Mouse (Mus musculus) stomach, embryonic 16.5 days (tissue): ENCODE data around the gene Cd7. TPM values are rescaled to one million over a fixed set of nuclear protein-coding genes. Genes with fewer than 3 reads are reported as not detected.
"Not testable (repeated sequence)": the region's sequence is repeated elsewhere in the genome, so short reads cannot be mapped to it uniquely, and the experiment has no call there.

Experiments
- ATAC-seq: fragments of 200-750 bp; cut with Nextera tagmentation; 2 replicates; pipeline ENCODE4 v1.8.0; 2017; ENCODE audit warnings: moderate number of reproducible peaks, moderate TSS enrichment; ENCODE audit not compliant: insufficient read depth, low FRiP score
- H3K27ac ChIP-seq: fragments of 300-500 bp; sonication (generic); 2 replicates; pipeline ENCODE4 v1.5.1; 2014; ENCODE audit warnings: low read length
- H3K27me3 ChIP-seq: fragments of 300-500 bp; sonication (generic); 2 replicates; pipeline ENCODE4 v1.6.1; 2014; ENCODE audit warnings: low read length, control low read depth, mixed read lengths; ENCODE audit not compliant: control insufficient read depth, insufficient read depth
- H3K36me3 ChIP-seq: fragments of 300-500 bp; sonication (generic); 2 replicates; pipeline ENCODE4 v1.6.1; 2014; ENCODE audit warnings: low read length; ENCODE audit not compliant: control insufficient read depth, insufficient read depth
- H3K4me1 ChIP-seq: fragments of 300-500 bp; sonication (generic); 2 replicates; pipeline ENCODE4 v1.6.1; 2014; ENCODE audit warnings: low read length, control low read depth, mixed read lengths; ENCODE audit not compliant: control insufficient read depth, insufficient read depth
- H3K4me2 ChIP-seq: fragments of 300-500 bp; sonication (generic); 2 replicates; pipeline ENCODE4 v1.6.1; 2014; ENCODE audit warnings: low read depth, low read length, mixed read lengths
- H3K4me3 ChIP-seq: fragments of 300-500 bp; sonication (generic); replicated peaks from 2 replicates; pipeline ENCODE4 v1.5.1; 2014; ENCODE audit warnings: mild to moderate bottlenecking, low read length
- H3K9ac ChIP-seq: fragments of 300-500 bp; sonication (generic); 2 replicates; pipeline ENCODE4 v1.6.1; 2014; ENCODE audit warnings: low read length
- H3K9me3 ChIP-seq: fragments of 300-500 bp; sonication (generic); replicated peaks from 2 replicates; pipeline ENCODE4 v1.6.1; 2016; ENCODE audit warnings: low read length, control low read depth; ENCODE audit not compliant: control insufficient read depth
- WGBS: fragments of 180-500 bp; shearing (Covaris S2); extraction: QIAGEN DNeasy Blood & Tissue Kit; methylation state at CpG from one replicate; pipeline ENCODE4 v1.1.7; 2014; 5-methylcytosine and 5-hydroxymethylcytosine counted together
- polyA plus RNA-seq: library from polyadenylated mRNA; unstranded; fragments of >200 nt; fragmentation: Nextera tagmentation; extraction: Ambion mirVana; gene quantifications from 2 replicates; pipeline ENCODE4 v1.2.1, GENCODE M21; 2015

Gene Cd7
- polyA plus RNA-seq, 1 experiment from 2014 or later, result 2.2 TPM

DNA sequence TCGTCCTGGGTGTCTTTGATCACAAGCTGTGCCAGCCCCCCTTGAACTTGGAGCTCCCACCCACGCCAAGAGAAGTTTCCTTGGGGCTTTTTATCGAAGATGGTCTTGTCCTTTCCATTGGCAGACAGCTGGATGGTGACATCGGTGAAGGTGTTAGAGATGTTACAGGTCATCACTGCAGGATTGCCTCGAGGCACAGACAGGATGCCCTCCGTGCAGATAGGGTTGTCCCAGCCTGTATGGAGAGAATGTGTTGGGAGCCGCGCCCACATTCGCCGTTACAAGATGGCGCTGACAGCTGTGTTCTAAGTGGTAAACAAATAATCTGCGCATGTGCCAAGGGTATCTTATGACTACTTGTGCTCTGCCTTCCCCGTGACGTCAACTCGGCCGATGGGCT, 30.4 kb upstream of the Cd7 start:
- H3K4me2 ChIP-seq, H3K4me1 ChIP-seq, H3K27ac ChIP-seq, H3K9me3 ChIP-seq, H3K4me3 ChIP-seq, ATAC-seq, H3K36me3 ChIP-seq, H3K27me3 ChIP-seq, H3K9ac ChIP-seq: not testable (repeated sequence)
- WGBS, result 94% methylated on average over 11 of the region's 16 CpGs

DNA sequence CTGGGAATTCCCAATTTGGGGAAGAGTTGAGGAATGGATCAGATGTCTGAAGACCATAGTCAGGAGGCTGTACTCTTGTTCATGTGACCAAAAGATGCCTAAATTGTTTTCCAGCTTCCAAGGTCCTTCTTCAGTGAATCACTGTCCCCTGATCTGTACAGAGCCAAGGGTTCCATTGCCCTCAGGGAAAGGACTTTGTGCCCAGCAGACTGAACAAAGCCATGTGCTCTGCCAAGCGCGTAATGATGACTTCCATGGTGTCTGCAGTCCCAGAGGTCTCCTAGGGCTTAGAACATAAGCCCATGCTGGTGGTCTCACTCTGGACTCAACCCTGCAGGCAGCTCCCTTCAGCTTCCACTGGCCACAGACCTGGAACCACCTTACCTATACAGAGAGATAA, 28.7 kb upstream of the Cd7 start:
- H3K4me3 ChIP-seq, result no peak overlapping the region
- H3K36me3 ChIP-seq, result no peaks in the 10 kb centered on the region
- H3K4me2 ChIP-seq, result no peak overlapping the region
- H3K27me3 ChIP-seq, result no peaks in the 10 kb centered on the region
- no peak overlapping the region for H3K9ac ChIP-seq
- 88% methylated on average over 2 of the region's 2 CpGs for WGBS
- no peak overlapping the region for H3K27ac ChIP-seq
- no peak for ATAC-seq
- H3K4me1 ChIP-seq, result no peaks in the 10 kb centered on the region
- no peaks in the 10 kb centered on the region for H3K9me3 ChIP-seq

DNA sequence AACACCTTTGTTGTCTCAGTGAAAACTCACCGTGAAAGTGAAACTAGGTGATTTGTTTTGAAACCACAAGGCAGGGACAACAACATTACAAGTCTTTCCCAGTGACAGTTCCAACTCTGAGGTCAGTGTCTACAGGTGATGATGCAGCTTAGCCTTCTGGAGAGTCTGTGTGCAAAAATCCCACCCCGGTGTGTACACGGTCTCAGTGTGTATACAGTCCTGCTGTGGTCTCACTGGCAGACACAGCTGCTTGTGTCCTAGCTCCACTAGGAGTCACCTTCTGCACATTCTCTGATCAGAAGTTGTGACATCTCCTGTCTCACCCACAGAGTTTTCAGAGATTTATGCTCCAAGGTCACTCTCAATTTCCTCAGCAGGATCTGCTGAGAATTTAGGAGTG, 25.0 kb upstream of the Cd7 start:
- Histone ChIP-seq H3K4me3 (no peak overlapping the region), H3K27me3 (no peaks in the 10 kb centered on the region), H3K9me3 (no peaks in the 10 kb centered on the region), H3K4me1 (peaks cover 9% of the 10 kb centered on the region), H3K4me2 (no peak overlapping the region), H3K9ac (no peak overlapping the region), H3K36me3 (no peaks in the 10 kb centered on the region), H3K27ac (no peak overlapping the region)
- 68% methylated on average over 3 of the region's 3 CpGs for WGBS
- ATAC-seq, result no peak

DNA sequence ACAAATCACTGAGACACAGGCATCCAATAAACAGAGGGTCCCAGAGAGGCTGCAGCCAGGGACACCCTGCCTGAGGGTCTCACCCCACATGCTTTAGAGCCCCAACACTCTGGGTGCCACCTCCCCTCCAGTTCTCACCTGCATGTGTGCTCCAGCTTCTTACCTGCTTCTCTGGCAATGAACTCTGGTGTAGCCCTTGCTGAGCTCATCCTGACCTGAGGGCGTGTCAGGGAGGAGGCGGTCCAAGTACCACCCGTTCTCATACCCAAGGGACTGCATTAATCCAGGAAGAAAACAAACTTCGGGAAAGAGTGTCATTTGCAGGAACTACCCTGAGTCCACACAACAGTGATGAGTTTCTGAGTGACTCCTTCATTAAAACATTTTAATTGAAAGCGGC, 24.2 kb upstream of the Cd7 start, which contains the start of gene Sectm1b:
TSS of gene Sectm1b (minus strand) at position 191 of the 400 bp plus-strand sequence.
- no peak within 1 kb of the TSS for H3K4me2 ChIP-seq
- no peak within 1 kb of the TSS for H3K27ac ChIP-seq
- WGBS, result 64% methylated on average over 5 of the region's 5 CpGs
- no peaks in the 10 kb centered on the region for H3K27me3 ChIP-seq
- H3K9ac ChIP-seq, result no peak within 1 kb of the TSS
- H3K36me3 ChIP-seq, result no peaks in the 10 kb centered on the region
- H3K4me3 ChIP-seq, result no peak within 1 kb of the TSS
- no peak for ATAC-seq
- H3K9me3 ChIP-seq, result no peaks in the 10 kb centered on the region
- peaks cover 9% of the 10 kb centered on the region for H3K4me1 ChIP-seq

DNA sequence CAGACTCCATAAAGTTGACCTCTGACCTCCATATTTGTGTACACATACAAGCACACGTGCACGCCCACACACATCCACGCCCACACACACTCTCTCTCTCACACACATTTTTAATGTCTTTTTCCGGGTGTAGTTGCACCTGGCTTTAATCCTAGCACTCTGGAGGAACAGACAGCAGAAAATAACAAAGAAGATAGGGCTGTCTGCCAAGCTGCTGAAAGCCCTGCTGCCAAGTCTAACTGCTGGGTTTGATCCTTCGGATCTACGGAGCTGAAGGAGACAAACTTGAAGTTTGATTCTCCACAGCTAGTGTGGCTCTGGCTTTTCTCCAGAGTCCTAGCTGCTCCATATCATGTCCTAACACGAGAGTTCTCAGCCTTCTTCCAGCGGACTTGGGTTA, 22.4 kb upstream of the Cd7 start:
- Histone ChIP-seq H3K9me3 (no peaks in the 10 kb centered on the region), H3K4me2 (no peak overlapping the region), H3K9ac (no peak overlapping the region), H3K27me3 (no peaks in the 10 kb centered on the region), H3K4me3 (no peak overlapping the region), H3K27ac (peak overlapping the region; percentile 41; the same call in 1 of the 2 replicates), H3K36me3 (no peaks in the 10 kb centered on the region), H3K4me1 (peaks cover 12% of the 10 kb centered on the region)
- 33% methylated on average over 8 of the region's 8 CpGs for WGBS
- ATAC-seq, result peak; percentile 65; the same call in 1 of the 2 replicates

DNA sequence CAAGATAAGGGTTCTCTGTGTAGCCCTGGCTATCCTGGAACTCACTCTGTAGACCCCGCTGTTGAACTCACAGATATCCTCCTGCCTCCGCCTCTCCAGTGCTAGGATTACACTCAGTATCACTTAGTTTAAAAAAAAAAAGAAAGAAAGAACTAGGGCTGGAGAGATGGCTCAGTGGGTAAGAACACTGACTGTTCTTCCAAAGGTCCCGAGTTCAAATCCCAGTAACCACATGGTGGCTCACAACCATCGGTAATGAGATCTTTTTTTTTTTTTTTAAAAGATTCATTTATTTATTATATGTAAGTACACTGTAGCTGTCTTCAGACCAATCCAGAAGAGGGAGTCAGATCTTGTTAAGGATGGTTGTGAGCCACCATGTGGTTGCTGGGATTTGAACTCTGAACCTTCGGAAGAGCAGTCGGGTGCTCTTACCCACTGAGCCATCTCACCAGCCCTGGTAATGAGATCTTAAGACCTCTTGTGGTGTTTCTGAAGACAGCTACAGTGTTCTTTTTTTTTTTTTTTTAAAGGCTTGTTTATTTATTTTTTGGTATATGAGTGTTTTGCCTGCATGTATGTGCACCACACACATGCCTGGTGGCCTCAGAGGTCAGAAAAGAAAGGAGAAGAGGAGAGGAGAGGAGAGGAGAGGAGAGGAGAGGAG, 21.3 kb upstream of the Cd7 start:
- not testable (repeated sequence) for H3K27me3 ChIP-seq, H3K4me2 ChIP-seq, H3K9ac ChIP-seq, H3K9me3 ChIP-seq, H3K27ac ChIP-seq, H3K4me3 ChIP-seq, H3K36me3 ChIP-seq, ATAC-seq
- 96% methylated on average over 6 of the region's 6 CpGs for WGBS
- H3K4me1 ChIP-seq, result peaks cover 17% of the 10 kb centered on the region

DNA sequence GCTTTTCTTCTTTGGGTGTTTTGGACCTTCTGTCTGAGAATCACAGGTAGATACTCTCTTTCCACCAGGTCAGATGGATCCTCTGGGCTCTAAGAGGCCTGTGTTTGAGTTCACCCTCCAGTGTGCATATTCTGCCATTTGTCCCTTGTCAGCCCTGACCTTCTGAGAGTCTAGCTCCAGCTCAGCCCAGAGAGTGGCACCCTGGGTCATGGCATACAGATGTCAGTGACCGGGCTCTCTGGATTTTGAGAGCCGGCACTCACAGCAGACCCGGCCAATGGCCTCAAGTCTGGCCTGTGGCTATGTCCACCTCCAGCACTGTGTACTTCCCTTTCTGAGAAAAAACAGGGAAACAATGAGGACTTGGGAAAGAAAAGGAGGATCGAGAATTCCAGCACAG, 20.3 kb upstream of the Cd7 start:
- Histone ChIP-seq H3K27ac (no peak overlapping the region), H3K36me3 (no peaks in the 10 kb centered on the region), H3K4me2 (no peak overlapping the region), H3K4me3 (no peak overlapping the region), H3K27me3 (no peaks in the 10 kb centered on the region), H3K9me3 (no peaks in the 10 kb centered on the region), H3K4me1 (peaks cover 17% of the 10 kb centered on the region), H3K9ac (no peak overlapping the region)
- 78% methylated on average over 4 of the region's 4 CpGs for WGBS
- no peak for ATAC-seq

DNA sequence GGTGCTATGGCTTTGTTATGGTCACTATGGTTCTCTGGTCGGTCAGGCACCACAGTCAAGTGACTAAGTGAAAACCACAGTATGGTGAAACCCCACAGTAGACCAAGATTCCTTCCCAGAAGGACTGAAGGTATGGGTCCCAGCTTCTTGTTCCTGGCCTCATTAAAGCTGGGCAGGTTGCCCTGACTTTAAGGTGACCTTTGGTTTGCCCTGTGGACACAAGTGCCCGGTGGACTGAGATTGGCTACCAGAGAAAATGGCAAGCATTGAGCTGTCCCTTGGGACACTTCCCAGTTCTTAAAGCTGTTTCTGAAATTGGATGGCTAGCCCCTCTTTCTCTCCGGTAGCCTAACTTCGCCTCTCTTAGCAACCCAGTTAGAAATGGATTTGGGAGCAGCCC, 19.7 kb upstream of the Cd7 start:
- no peak overlapping the region for H3K27ac ChIP-seq
- WGBS, result 80% methylated on average over 4 of the region's 4 CpGs
- H3K4me3 ChIP-seq, result no peak overlapping the region

DNA sequence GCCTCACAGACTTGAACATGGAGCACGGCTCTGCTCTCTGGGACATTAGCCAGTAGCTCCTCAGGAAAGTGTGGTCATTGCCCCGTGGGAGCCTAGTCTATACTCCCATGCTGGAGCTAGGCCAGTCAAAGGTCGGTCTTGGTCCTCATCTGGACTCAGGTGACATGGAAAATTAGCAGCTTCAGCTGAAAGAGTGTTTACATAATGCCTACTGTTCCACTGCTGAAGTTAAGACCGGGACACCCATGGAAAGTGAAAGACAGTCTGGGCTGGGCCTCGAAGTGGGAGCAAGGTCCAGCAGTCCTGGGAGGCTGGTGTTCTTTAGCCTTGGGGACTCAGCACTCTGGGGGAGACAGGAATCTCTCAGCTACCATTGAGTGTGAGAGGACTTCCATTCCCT, 18.9 kb upstream of the Cd7 start:
- Histone ChIP-seq H3K4me1 (peaks cover 17% of the 10 kb centered on the region), H3K27ac (no peak overlapping the region), H3K9ac (no peak overlapping the region), H3K27me3 (no peaks in the 10 kb centered on the region), H3K9me3 (no peaks in the 10 kb centered on the region), H3K4me2 (no peak overlapping the region), H3K4me3 (no peak overlapping the region), H3K36me3 (no peaks in the 10 kb centered on the region)
- ATAC-seq, result no peak
- WGBS, result 69% methylated on average over 5 of the region's 5 CpGs

More for the DNA sequence above, 19.7 kb upstream of the Cd7 start:
- no peaks in the 10 kb centered on the region for H3K36me3 ChIP-seq
- H3K27me3 ChIP-seq, result no peaks in the 10 kb centered on the region
- no peak overlapping the region for H3K9ac ChIP-seq
- peaks cover 17% of the 10 kb centered on the region for H3K4me1 ChIP-seq
- H3K9me3 ChIP-seq, result no peaks in the 10 kb centered on the region
- no peak for ATAC-seq
- H3K4me2 ChIP-seq, result no peak overlapping the region
